Mouse (Mus musculus): ENCODE data around the gene Snapc4. TPM values are rescaled to one million over a fixed set of nuclear protein-coding genes. Genes with fewer than 3 reads are reported as not detected.
A peak's percentile ranks its signal among the peaks of the same experiment; 100 is the strongest.

Snapc4 gene
- total RNA-seq, 2 experiments from 2014 or later, result 66.3 to 68.0 TPM

GRCm38 (mm10) chr2:26351358-26352290, 28.8 kb downstream of the Snapc4 start, which contains the start of gene Dnlz:
TSS of gene Dnlz (minus strand) at chr2:26352110.
- intact Hi-C loops (cut with DNase I), result loop anchor here (1.0 to 10.0 kb wide), 2 partner anchors 51 to 197 kb away; no protein-coding TSS in a partner anchor
- DNase-seq (ENCODE audit: low spot score in 2 of 2), result peak; percentile 94 to 96

GRCm38 (mm10) chr2:26348241-26348640, 32.2 kb downstream of the Snapc4 start:
- intact Hi-C loops (cut with DNase I), result no loop called here
- no peak for DNase-seq (ENCODE audit: low spot score in 2 of 2)

- DNase-seq (ENCODE audit: low spot score in 2 of 2), result no peak
- intact Hi-C loops (cut with DNase I), result no loop called here
Observed at GRCm38 (mm10) chr2:26342609-26343490, 37.6 kb downstream of the Snapc4 start.

- peak; percentile 77 to 93 for DNase-seq (ENCODE audit: low spot score in 2 of 2)
- intact Hi-C loops (cut with DNase I), result no loop called here
Observed at GRCm38 (mm10) chr2:26342044-26342443, 38.4 kb downstream of the Snapc4 start.

- intact Hi-C loops (cut with DNase I), result no loop called here
- DNase-seq (ENCODE audit: low spot score in 2 of 2), result peak in 1 of 2 experiments; percentile 25
Observed at GRCm38 (mm10) chr2:26341510-26341981, 38.9 kb downstream of the Snapc4 start.

- no peak for DNase-seq (ENCODE audit: low spot score in 2 of 2)
- intact Hi-C loops (cut with DNase I), result no loop called here
Observed at GRCm38 (mm10) chr2:26339204-26339551, 41.3 kb downstream of the Snapc4 start.

- no peak for DNase-seq (ENCODE audit: low spot score in 2 of 2)
- intact Hi-C loops (cut with DNase I), result no loop called here
Observed at GRCm38 (mm10) chr2:26338302-26339203, 41.9 kb downstream of the Snapc4 start.

GRCm38 (mm10) chr2:26330702-26331101, 49.8 kb downstream of the Snapc4 start:
- no peak for DNase-seq (ENCODE audit: low spot score in 2 of 2)

GRCm38 (mm10) chr2:26330056-26330468, 50.4 kb downstream of the Snapc4 start:
- DNase-seq (ENCODE audit: low spot score in 2 of 2), result no peak
- intact Hi-C loops (cut with DNase I), result no loop called here

More at GRCm38 (mm10) chr2:26330702-26331101, 49.8 kb downstream of the Snapc4 start:
- intact Hi-C loops (cut with DNase I), result no loop called here

GRCm38 (mm10) chr2:26329402-26329801, 51.1 kb downstream of the Snapc4 start:
- intact Hi-C loops (cut with DNase I), result loop anchor here (10.0 kb wide), 1 partner anchor 235 kb away; no protein-coding TSS in a partner anchor
- peak in 1 of 2 experiments; percentile 70 for DNase-seq (ENCODE audit: low spot score in 2 of 2)

GRCm38 (mm10) chr2:26327852-26328251, 52.6 kb downstream of the Snapc4 start:
- intact Hi-C loops (cut with DNase I), result loop anchor here (10.0 kb wide), 1 partner anchor 237 kb away; no protein-coding TSS in a partner anchor
- DNase-seq (ENCODE audit: low spot score in 2 of 2), result no peak

- intact Hi-C loops (cut with DNase I), result loop anchor here (10.0 kb wide), 1 partner anchor 239 kb away; no protein-coding TSS in a partner anchor
- DNase-seq (ENCODE audit: low spot score in 2 of 2), result peak in 1 of 2 experiments; percentile 46
Observed at GRCm38 (mm10) chr2:26325386-26326181, 54.9 kb downstream of the Snapc4 start.

GRCm38 (mm10) chr2:26324917-26325316, 55.5 kb downstream of the Snapc4 start:
- intact Hi-C loops (cut with DNase I), result loop anchor here (10.0 kb wide), 1 partner anchor 240 kb away; no protein-coding TSS in a partner anchor
- DNase-seq (ENCODE audit: low spot score in 2 of 2), result peak; percentile 60 to 61

- no peak for DNase-seq (ENCODE audit: low spot score in 2 of 2)
- intact Hi-C loops (cut with DNase I), result loop anchor here (10.0 kb wide), 1 partner anchor 241 kb away; no protein-coding TSS in a partner anchor
Observed at GRCm38 (mm10) chr2:26323589-26324325, 56.7 kb downstream of the Snapc4 start.

- intact Hi-C loops (cut with DNase I), result loop anchor here (10.0 kb wide), 1 partner anchor 244 kb away; no protein-coding TSS in a partner anchor
- DNase-seq (ENCODE audit: low spot score in 2 of 2), result no peak
Observed at GRCm38 (mm10) chr2:26320245-26321185, 59.9 kb downstream of the Snapc4 start.
